Mouse (Mus musculus) limb, embryonic 11.5 days (tissue): Measurements from ENCODE around the gene Eef1g. TPM values are rescaled to one million over a fixed set of nuclear protein-coding genes. Genes with fewer than 3 reads are reported as not detected.

ENCODE experiments used
- ATAC-seq: fragments of 200-750 bp; cut with Nextera tagmentation; 2 replicates; pipeline ENCODE4 v1.8.0; 2017; ENCODE audit warnings: low read depth; ENCODE audit not compliant: insufficient number of reproducible peaks, low FRiP score, low TSS enrichment
- DNase-seq: peaks from one replicate; pipeline ENCODE4 v3.0.0-alpha.2; 2015; ENCODE audit warnings: low spot score
- H3K27ac ChIP-seq: fragments of 300-500 bp; sonication (generic); replicated peaks from 2 replicates; pipeline ENCODE4 v1.5.1; 2014; ENCODE audit warnings: low read depth, mild to moderate bottlenecking, low read length
- H3K27me3 ChIP-seq: fragments of 300-500 bp; sonication (generic); 2 replicates; pipeline ENCODE4 v1.6.1; 2014; ENCODE audit warnings: mild to moderate bottlenecking, low read length, mixed read lengths; ENCODE audit not compliant: control insufficient read depth, insufficient read depth
- H3K36me3 ChIP-seq: fragments of 300-500 bp; sonication (generic); 2 replicates; pipeline ENCODE4 v1.6.1; 2014; ENCODE audit warnings: mild to moderate bottlenecking, low read length, moderate library complexity, mixed read lengths; ENCODE audit not compliant: control insufficient read depth, insufficient read depth
- H3K4me1 ChIP-seq: fragments of 300-500 bp; sonication (generic); 2 replicates; pipeline ENCODE4 v1.6.1; 2014; ENCODE audit warnings: low read length, mixed read lengths; ENCODE audit not compliant: control insufficient read depth, insufficient read depth
- H3K4me2 ChIP-seq: fragments of 300-500 bp; sonication (generic); 2 replicates; pipeline ENCODE4 v1.6.1; 2014; ENCODE audit warnings: low read depth, mild to moderate bottlenecking, moderate library complexity; ENCODE audit not compliant: severe bottlenecking
- H3K4me3 ChIP-seq: fragments of 300-500 bp; sonication (generic); 2 replicates; pipeline ENCODE4 v1.5.1; 2014; ENCODE audit warnings: low read depth, low read length
- H3K9ac ChIP-seq: fragments of 300-500 bp; sonication (generic); 2 replicates; pipeline ENCODE4 v1.6.1; 2014; ENCODE audit warnings: mild to moderate bottlenecking, low read length
- H3K9me3 ChIP-seq: fragments of 300-500 bp; sonication (generic); 2 replicates; pipeline ENCODE4 v1.6.1; 2016; ENCODE audit warnings: low read length; ENCODE audit not compliant: control insufficient read depth
- WGBS: fragments of 180-500 bp; shearing (Covaris S2); extraction: QIAGEN DNeasy Blood & Tissue Kit; methylation state at CpG from one replicate; pipeline ENCODE4 v1.1.7; 2014; 5-methylcytosine and 5-hydroxymethylcytosine counted together
- polyA plus RNA-seq: library from polyadenylated mRNA; unstranded; fragments of >200 nt; fragmentation: Nextera tagmentation; extraction: Ambion mirVana; gene quantifications from 2 replicates; pipeline ENCODE4 v1.2.1, GENCODE M21; 2014

Eef1g gene
- polyA plus RNA-seq, 1 experiment from 2014 or later = 588 TPM

DNA sequence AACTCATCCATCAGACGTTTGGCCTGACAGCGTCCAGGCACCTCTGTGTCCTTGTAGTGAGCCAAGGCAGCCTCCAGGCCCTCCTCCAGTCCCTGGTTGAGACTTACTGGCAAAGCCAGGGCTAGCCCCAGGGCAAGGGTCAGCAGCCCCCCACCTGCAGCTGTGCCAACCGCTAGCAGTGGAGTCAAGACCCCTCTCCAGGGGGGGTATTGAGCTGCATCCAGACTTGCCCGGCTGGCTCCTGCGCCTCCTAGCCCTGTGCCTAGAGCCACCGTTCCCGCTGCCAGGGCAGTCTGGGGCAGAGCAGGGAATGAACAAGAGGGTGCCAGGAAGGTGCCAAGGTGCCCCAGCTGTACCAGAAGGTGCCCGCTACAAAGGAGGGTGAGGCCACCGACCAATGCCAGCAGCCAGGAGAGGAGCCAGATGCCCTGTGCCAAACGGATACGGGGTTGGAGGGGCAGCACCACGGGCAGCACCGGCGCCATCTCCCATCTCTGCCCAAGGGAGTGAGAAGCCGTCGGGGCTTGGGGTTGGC is 38.1 kb upstream of the Eef1g start:
- 11% methylated on average over 16 of the region's 16 CpGs for WGBS

DNA sequence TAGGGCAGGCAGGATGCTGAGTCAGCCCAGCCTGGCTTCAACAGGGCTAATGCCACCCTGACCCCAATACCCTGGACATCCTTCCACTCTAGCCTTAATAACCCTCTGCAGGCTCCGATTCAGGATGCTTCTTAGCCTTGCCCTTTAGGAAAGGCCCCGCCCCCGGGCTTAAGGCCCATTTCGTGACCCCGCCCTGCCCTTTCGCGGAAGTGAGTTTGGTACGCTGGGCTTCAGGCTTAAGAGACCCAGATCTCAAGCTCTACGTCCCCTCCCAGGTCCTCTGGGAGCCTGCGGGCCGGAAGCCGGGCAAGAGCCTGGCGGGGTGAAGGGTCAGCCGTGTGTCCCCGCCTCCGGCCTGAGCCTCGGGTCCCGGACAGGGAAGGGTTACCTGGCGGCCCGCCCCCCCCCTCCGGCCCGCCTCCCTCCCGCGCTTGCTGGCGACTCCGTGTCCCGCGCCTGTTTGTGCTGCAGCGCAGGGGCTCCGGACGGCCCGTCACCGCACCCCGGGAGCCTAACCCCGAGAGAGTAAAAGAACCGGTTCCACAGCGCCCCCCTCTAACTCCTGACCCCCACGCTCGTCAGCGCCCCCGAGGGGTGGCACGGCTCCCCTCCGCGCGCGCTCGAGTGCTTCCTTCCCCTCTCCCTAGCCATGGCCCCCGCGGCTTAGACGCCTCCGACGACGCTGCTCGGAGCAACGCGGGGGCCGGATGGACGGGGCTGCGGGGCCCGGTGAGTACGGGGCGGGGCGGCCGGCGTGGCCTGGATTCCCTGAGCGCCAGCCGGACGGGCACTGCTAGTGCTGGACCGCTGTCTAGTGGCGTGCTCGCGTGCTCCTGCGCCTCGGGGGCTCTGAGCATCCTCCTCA is 37.4 kb upstream of the Eef1g start, which contains the start of the genes Rom1 and Eml3:
TSS of gene Rom1 (minus strand) at position 133 of the 865 bp plus-strand sequence.
TSS of gene Eml3 (plus strand) at position 329 of the 865 bp plus-strand sequence.
- Histone ChIP-seq H3K4me1 (peaks cover 9% of the 10 kb centered on the region; the same call in 1 of the 2 replicates), H3K9me3 (no peaks in the 10 kb centered on the region), H3K27me3 (no peaks in the 10 kb centered on the region), H3K9ac (peak within 1 kb of the TSS; percentile 90), H3K4me3 (peak within 1 kb of the TSS; percentile 74), H3K36me3 (peaks cover 13% of the 10 kb centered on the region; the same call in 1 of the 2 replicates), H3K4me2 (peak within 1 kb of the TSS; percentile 54), H3K27ac (peak within 1 kb of the TSS; percentile 43)
- ATAC-seq (peak; percentile 83), DNase-seq (peak; percentile 83)
- WGBS = under 1% methylated on average over 56 of the region's 74 CpGs

More for the DNA sequence above, 38.1 kb upstream of the Eef1g start:
- Histone ChIP-seq H3K27ac (no peak overlapping the region), H3K4me2 (peak overlapping the region; percentile 54), H3K27me3 (no peaks in the 10 kb centered on the region), H3K9me3 (no peaks in the 10 kb centered on the region), H3K4me3 (peak overlapping the region; percentile 74), H3K9ac (peak overlapping the region; percentile 90; the same call in 1 of the 2 replicates), H3K4me1 (peaks cover 9% of the 10 kb centered on the region; the same call in 1 of the 2 replicates), H3K36me3 (peaks cover 13% of the 10 kb centered on the region; the same call in 1 of the 2 replicates)
- DNase-seq (no peak), ATAC-seq (peak; percentile 46; the same call in 1 of the 2 replicates)

DNA sequence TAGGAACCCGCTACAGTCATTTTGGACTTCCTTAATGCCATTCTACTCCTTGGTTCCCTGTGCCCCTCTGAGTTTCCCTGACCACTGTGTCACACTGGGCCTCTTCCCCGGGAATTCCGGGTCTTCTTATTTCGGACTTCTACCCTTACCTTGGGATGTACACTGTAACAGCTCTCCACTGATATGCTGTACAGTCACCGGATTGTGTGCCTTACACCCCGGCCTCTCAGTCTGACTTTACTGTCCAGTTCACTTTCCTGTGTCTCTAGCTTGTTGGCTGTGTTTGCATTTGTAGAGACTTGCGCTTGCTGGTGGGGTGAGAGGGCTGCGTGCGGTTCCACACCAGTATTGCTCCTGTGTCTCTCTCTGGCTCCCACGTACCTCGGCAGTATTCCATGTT is 36.7 kb upstream of the Eef1g start:
- Histone ChIP-seq H3K4me1 (peaks cover 9% of the 10 kb centered on the region; the same call in 1 of the 2 replicates), H3K9me3 (no peaks in the 10 kb centered on the region), H3K4me3 (peak overlapping the region; percentile 74), H3K36me3 (peaks cover 17% of the 10 kb centered on the region; the same call in 1 of the 2 replicates), H3K9ac (peak overlapping the region; percentile 90), H3K27me3 (no peaks in the 10 kb centered on the region), H3K27ac (no peak overlapping the region), H3K4me2 (peak overlapping the region; percentile 54)
- DNase-seq = no peak
- ATAC-seq = no peak
- WGBS = 15% methylated on average over 11 of the region's 11 CpGs

DNA sequence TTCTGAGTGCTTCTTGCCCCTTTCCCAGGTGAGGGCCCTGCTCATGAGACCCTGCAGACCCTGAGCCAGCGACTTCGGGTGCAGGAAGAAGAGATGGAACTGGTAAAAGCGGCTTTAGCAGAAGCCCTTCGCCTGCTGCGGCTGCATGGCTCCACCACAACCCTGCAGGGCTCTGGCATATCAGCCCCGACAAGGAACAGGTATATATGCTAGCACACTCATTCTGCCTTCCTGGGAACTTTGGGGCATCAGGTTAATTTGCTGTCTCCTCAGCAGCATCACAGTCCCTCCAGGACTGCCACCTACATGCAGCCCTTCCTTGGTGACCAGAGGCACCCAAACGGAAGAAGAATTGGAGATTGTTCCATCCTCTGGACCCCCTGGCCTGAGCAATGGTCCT is 36.1 kb upstream of the Eef1g start:
- Histone ChIP-seq H3K36me3 (peaks cover 17% of the 10 kb centered on the region; the same call in 1 of the 2 replicates), H3K27me3 (no peaks in the 10 kb centered on the region), H3K9me3 (no peaks in the 10 kb centered on the region), H3K4me2 (peak overlapping the region; percentile 54), H3K27ac (no peak overlapping the region), H3K4me3 (peak overlapping the region; percentile 74; the same call in 1 of the 2 replicates), H3K4me1 (peaks cover 9% of the 10 kb centered on the region; the same call in 1 of the 2 replicates), H3K9ac (peak overlapping the region; percentile 90)
- ATAC-seq = no peak
- WGBS = 81% methylated on average over 7 of the region's 7 CpGs
- no peak for DNase-seq

DNA sequence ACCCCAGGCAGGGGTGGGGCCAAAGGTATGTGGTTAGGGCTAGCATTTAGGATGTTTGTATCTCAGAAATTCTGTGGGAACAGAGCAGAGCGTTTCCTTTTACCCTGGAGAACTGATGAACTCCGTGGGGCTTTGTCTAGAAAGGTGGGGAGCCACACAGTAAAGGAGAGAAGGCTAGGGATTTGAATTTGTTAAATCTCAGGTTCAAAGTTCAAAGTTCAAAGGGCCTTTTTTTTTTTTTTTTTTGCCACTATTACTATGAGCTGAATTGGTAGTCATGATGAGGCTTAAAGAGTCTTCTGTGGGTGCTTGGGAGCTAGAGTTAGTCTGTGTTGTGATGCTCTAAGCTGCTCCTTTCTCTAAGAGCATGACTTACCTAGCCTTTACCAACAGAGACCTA is 30.1 kb upstream of the Eef1g start:
- DNase-seq (no peak), ATAC-seq (no peak)
- Histone ChIP-seq H3K9ac (no peak overlapping the region), H3K4me1 (peaks cover 8% of the 10 kb centered on the region), H3K36me3 (peaks cover 8% of the 10 kb centered on the region; the same call in 1 of the 2 replicates), H3K27ac (no peak overlapping the region), H3K4me3 (no peak overlapping the region), H3K27me3 (no peaks in the 10 kb centered on the region), H3K9me3 (no peaks in the 10 kb centered on the region), H3K4me2 (no peak overlapping the region)
- 84% methylated on average over 2 of the region's 2 CpGs for WGBS

DNA sequence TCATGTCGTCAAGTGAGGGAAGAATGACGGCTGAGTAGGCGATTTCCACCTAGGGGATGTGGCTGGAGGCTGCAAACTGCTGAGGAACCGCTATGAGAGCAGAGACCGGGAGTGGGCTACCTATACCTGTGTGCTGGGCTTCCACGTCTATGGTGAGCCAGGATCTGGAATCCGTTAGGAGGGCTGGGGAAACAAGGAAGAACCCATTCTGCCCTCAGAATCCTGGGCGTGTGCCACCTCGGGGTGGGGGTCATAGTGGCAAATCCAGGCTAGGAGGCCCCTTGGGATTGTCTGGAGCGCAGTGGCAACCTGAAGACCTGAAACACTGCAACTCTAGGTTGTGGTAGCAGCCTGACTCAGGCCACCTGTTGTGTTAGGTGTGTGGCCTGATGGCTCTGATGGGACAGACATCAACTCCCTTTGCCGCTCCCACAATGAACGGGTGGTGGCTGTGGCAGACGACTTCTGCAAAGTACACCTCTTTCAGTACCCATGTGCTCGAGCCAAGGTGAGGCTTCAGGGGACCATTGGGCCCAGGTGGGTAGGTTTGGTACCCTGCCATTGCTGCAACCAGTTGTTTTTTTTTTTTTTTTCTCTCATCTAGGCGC is 26.2 kb upstream of the Eef1g start:
- Histone ChIP-seq H3K4me2 (peak overlapping the region; percentile 44), H3K27me3 (no peaks in the 10 kb centered on the region), H3K9me3 (no peaks in the 10 kb centered on the region), H3K36me3 (peaks cover 10% of the 10 kb centered on the region), H3K27ac (no peak overlapping the region; the same call in 1 of the 2 replicates), H3K4me3 (no peak overlapping the region; the same call in 1 of the 2 replicates), H3K4me1 (peaks cover 16% of the 10 kb centered on the region), H3K9ac (peak overlapping the region; percentile 99)
- DNase-seq (no peak), ATAC-seq (no peak)
- 75% methylated on average over 15 of the region's 15 CpGs for WGBS

DNA sequence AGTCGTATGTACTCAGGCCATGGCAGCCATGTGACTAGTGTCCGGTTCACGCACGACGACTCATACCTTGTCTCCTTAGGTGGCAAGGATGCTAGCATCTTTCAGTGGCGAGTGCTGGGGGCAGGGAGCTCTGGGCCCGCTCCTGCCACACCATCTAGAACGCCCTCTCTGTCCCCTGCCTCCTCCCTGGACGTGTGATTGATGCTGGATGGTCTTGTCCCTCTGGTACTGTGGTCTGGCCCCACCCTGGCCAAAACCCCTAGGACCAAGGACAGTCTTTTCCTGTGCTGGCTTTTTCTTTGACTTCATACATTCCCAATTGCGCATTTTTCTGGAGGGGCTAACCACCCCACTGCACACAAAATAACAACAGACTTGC is 25.7 kb upstream of the Eef1g start:
- no peaks in the 10 kb centered on the region for H3K27me3 ChIP-seq
- peak overlapping the region; percentile 99 for H3K27ac ChIP-seq
- H3K9ac ChIP-seq = peak overlapping the region; percentile 99
- DNase-seq = no peak
- whole genome bisulfite sequencing = 34% methylated on average over 10 of the region's 10 CpGs
- 0 out of 2 replicates have a peak, but pooled peaks have one; percentile 15 for ATAC-seq
- peak overlapping the region; percentile 44 for H3K4me2 ChIP-seq
- no peaks in the 10 kb centered on the region for H3K9me3 ChIP-seq
- H3K36me3 ChIP-seq = peaks cover 15% of the 10 kb centered on the region
- H3K4me3 ChIP-seq = peak overlapping the region; percentile 98
- H3K4me1 ChIP-seq = peaks cover 16% of the 10 kb centered on the region
